Mouse (Mus musculus) embryonic stem cell, embryonic (primary cell): ENCODE results near the gene Akr1d1.

Experiments used
- CTCF ChIA-PET, 4 experiments: fragments of 300-600 bp in 2 of 4; fragments of 350-600 bp in 2 of 4; sonication (Branson Sonifier 250); formaldehyde crosslinking; loops; one replicate each; lab custom pipeline; 2022; ENCODE audit warnings: inconsistent platforms in 2 of 4; lab: Charles Lee
- POLR2A ChIA-PET, 4 experiments: fragments of 300-600 bp in 2 of 4; fragments of 350-600 bp in 2 of 4; sonication (Branson Sonifier 250); formaldehyde crosslinking; loops; one replicate each; lab custom pipeline; 2022; ENCODE audit warnings: antibody characterized with exemption in 4 of 4, inconsistent platforms in 1 of 4; lab: Charles Lee

Gene Akr1d1

DNA sequence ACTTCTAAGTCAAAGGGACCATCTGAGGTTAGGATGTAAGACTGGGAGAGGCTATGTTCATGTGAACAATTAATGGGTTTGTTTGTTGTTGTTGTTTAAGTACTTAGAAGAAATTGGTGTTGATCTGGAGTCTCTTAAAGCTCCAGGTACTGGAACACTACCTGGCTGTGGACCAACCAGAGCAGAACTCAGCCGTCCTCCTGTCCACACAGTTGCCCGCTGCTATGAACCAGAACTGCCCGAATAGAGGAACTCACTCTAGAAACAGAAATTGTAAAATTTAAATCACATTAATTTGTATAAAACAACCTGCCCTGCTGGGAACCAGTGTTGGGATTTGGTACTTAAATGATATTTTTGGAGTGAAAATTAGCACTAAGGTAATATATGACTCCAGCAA is 12.2 kb downstream of the Akr1d1 start:
- POLR2A ChIA-PET: interaction anchor here in 1 of 4 experiments (0.7 kb wide), 1 partner anchor 392 kb away, joined by 3 read pairs; no protein-coding TSS in a partner anchor
- CTCF ChIA-PET: no interaction called here

DNA sequence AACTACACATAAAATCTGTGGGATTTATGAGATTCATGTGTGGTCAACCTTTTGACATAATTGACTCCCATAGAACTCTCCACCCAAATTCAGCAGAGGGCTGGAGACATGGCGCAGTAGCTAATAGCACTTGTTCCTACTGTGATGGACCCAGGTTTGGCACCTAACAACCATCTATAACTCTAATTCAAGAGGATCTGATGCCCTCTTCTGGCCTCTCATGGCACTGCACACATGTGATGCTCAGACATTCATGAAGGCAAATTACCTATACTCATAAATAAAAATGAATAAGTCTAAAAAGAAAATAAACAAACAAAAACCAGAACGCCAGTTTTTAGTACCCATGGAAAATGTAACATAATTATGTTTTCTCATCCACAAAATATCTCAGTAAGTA is 22.8 kb downstream of the Akr1d1 start:
- ChIA-PET CTCF (interaction anchor here in 2 of 4 experiments (0.7 to 1.5 kb wide), 4 partner anchors 11 to 1675 kb away, joined by 3 to 4 read pairs (median 3); no protein-coding TSS in a partner anchor), POLR2A (interaction anchor here in 2 of 4 experiments (0.6 to 0.7 kb wide), 3 partner anchors 15 to 270 kb away, joined by 3 to 4 read pairs (median 3); no protein-coding TSS in a partner anchor)

DNA sequence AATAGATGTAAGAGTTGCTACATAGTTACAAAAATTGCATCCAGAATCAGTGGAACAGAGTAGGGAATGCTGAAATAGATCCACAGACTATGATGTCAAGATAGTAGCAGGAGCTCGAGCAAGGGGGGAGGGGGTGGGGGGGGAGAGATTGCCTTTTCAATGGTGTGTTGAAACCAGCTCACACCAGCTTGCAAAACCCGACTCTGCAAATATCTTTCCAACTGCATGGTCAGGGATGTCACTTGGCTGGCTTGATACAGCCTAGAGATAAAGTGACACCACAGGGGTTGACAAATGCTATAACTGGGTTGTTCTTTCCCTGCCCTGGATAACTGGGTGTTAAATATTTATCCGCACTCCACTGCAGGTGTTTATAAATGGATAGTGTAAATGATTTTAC is 24.0 kb downstream of the Akr1d1 start:
- ChIA-PET POLR2A (no interaction called here), CTCF (interaction anchor here in 1 of 4 experiments (0.6 kb wide), 1 partner anchor 127 kb away, joined by 3 read pairs; no protein-coding TSS in a partner anchor)

DNA sequence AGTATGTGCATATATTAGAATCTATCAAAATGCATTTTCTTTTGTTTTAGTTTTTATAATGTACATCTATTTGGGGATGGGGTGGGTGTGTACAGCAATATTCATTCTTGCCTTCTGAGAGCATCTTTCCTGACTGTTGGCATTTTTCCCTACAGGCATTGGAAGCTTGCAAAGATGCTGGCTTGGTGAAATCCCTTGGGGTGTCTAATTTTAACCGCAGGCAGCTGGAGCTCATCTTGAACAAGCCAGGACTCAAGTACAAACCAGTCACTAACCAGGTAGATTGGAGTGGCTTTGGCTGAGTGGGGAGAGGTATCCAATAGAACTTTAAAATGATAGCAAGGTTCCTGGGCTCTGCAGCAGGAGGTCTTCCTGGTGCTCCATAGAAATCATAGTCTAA is 24.4 kb downstream of the Akr1d1 start:
- CTCF ChIA-PET: no interaction called here
- POLR2A ChIA-PET: interaction anchor here in 1 of 4 experiments (1.7 kb wide), 1 partner anchor 18 kb away, joined by 4 read pairs; no protein-coding TSS in a partner anchor

DNA sequence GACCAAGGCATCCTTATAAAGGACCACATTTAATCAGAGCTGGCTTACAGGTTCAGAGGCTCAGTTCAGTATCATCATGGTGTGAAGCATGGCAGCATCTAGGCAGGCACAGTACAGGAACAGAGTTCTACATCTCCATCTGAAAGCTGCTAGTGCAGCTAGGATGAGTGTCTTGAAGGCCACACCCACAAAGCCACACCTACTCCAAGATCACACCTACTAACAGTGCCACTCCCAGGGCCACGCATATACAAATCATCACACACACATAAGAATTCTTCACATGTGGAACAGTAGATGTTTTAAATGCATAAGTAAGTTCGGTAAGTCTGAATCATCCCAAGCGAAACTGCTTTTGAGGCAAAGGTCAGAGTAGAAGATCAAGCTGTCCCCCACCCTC is 33.9 kb downstream of the Akr1d1 start:
- CTCF ChIA-PET: interaction anchor here in 3 of 4 experiments (0.5 to 1.3 kb wide), 7 partner anchors 11 to 206 kb away, joined by 3 to 4 read pairs (median 3); no protein-coding TSS in a partner anchor
- POLR2A ChIA-PET: interaction anchor here in 3 of 4 experiments (0.5 to 1.1 kb wide), 4 partner anchors 101 to 292 kb away, joined by 3 to 6 read pairs (median 6); no protein-coding TSS in a partner anchor

DNA sequence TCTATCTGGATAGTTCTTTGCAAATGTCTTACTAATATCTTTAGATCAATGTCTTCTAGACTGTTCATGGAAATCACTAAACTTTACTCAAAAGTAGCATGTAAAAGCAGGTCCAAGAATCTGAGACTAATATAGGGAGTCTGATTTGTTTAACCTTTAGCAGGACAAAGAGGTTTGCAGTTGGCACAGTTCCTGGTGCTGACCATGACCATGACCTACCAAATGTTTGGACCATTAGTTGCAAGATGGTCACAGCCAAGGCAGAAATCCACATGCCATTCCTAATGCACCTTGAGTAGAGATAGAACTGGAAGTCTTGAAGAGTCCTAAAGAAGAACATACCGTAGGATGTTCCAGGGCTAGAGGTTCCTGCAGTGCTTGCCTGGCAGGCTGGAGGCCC is 37.4 kb downstream of the Akr1d1 start:
- POLR2A ChIA-PET: no interaction called here
- CTCF ChIA-PET: interaction anchor here in 1 of 4 experiments (1.3 kb wide), 1 partner anchor 25 kb away, joined by 4 read pairs; no protein-coding TSS in a partner anchor

DNA sequence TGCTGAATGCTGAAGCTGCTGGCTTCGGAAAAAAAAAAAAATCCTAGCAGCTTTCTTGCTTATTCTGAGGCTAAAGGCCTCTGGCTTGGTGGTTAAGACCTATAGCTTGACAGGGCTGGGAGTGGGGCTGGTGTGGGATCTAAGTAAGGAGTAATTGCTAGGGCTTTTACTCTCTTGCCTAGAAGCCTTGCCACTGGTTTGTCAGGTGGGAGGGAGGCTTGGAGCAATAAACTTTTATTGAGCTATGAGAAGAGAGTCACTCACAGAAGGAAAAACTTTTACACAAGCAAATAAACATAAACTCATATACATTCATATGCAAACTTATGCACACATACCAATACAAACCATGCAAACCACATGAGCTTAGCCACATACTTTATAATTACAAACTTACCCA is 42.0 kb downstream of the Akr1d1 start:
- ChIA-PET CTCF (no interaction called here), POLR2A (interaction anchor here in 1 of 4 experiments (0.5 to 0.6 kb wide), 2 partner anchors 107 to 298 kb away, joined by 3 to 4 read pairs; no protein-coding TSS in a partner anchor)

DNA sequence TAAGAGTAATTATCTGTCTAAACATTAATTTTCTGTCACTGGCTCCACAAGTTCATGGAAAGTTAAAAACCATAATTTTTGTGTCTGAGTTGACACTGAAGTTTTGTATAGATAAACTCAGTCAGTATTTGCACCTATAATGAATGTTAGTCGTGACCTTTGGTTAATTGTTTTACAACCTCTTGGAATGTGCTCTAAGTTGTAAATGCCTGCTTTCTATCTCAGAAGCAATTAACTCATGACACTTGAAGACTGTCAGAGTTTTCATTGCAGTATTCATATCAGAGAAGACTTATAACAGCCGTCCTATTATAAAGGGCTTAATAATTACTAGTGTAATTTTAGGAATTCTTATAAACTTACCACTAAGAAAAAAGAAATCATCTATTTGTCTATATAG is 43.0 kb downstream of the Akr1d1 start:
- POLR2A ChIA-PET: no interaction called here

DNA sequence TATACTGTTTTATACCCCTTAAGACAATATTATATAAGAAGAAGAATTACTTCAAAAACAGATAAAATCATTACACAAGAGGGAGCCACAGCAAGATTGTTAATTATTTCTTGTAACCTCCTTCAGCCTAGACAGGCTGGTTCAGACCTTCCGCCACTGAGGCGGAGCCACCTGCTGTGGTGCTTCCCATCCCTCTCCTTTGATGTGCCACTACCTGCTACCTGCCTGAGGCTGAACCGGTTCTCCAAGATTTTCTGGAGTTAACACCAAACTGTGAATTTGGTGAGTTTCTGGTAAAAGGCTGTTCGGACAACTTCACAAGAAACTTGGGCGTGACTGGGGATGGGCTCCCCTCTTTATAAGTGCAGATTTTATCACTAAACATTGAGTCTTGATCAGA is 50.5 kb downstream of the Akr1d1 start:
- CTCF ChIA-PET: interaction anchor here in 1 of 4 experiments (0.9 kb wide), 1 partner anchor 13 kb away, joined by 3 read pairs; no protein-coding TSS in a partner anchor
- POLR2A ChIA-PET: no interaction called here

More for the DNA sequence above, 43.0 kb downstream of the Akr1d1 start:
- CTCF ChIA-PET: no interaction called here

DNA sequence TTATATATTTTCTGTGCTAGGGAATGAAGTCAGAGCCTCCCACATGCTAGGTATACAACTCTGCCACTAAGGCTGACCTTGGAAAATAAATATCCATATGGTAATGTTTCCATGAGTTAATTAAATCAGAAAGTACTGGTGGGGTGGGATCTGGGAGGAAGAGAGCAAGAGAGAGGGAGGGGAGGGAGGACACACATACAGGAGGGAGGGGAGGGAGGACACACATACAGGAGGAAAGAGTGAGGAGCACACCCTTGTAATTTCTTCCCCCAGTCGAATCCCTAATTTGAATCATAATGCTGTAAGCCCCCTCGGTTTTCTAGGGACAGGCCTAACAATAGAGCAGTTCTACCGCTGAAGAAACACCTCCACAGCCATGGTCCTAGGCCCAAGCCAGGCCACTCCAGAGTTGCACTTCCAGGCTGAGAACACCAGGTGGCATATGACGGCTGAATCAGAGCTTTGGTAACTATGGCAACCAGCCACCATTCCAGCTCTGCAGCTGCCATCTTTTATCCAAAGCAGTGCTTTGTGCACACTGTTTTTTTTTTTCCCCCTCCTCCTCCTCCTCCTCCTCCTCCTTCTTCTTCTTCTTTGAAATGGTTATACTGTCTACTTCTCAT is 59.5 kb downstream of the Akr1d1 start:
- ChIA-PET CTCF (interaction anchor here in 3 of 4 experiments (0.5 to 1.3 kb wide), 14 partner anchors 13 to 477 kb away, joined by 3 to 8 read pairs (median 4); no protein-coding TSS in a partner anchor), POLR2A (interaction anchor here in 1 of 4 experiments (1.0 to 1.6 kb wide), 2 partner anchors 159 to 282 kb away, joined by 3 to 5 read pairs; no protein-coding TSS in a partner anchor)

DNA sequence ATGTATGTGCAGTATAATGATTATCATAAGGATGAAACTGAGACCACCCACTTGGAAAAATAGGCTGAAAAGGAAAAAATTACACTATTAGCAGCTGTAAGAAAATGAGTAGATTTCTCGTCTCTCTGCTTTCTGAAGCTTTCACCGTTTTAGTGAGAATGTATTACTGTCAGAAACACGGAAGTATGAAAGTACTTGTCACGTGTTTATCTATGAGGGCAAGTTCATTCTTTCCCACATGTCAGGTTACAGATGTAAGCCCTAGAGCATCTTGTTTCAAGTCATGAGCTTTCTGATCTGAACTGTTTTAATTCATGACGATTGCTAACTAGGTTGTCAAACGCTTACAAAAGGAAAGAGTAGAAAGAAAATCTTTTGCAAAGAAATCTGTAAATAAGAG is 60.8 kb downstream of the Akr1d1 start:
- POLR2A ChIA-PET: interaction anchor here in 2 of 4 experiments (1.4 to 1.6 kb wide), 2 partner anchors 28 to 158 kb away, joined by 3 to 5 read pairs; no protein-coding TSS in a partner anchor
- CTCF ChIA-PET: interaction anchor here in 1 of 4 experiments (0.9 kb wide), 1 partner anchor 464 kb away, joined by 3 read pairs; no protein-coding TSS in a partner anchor

DNA sequence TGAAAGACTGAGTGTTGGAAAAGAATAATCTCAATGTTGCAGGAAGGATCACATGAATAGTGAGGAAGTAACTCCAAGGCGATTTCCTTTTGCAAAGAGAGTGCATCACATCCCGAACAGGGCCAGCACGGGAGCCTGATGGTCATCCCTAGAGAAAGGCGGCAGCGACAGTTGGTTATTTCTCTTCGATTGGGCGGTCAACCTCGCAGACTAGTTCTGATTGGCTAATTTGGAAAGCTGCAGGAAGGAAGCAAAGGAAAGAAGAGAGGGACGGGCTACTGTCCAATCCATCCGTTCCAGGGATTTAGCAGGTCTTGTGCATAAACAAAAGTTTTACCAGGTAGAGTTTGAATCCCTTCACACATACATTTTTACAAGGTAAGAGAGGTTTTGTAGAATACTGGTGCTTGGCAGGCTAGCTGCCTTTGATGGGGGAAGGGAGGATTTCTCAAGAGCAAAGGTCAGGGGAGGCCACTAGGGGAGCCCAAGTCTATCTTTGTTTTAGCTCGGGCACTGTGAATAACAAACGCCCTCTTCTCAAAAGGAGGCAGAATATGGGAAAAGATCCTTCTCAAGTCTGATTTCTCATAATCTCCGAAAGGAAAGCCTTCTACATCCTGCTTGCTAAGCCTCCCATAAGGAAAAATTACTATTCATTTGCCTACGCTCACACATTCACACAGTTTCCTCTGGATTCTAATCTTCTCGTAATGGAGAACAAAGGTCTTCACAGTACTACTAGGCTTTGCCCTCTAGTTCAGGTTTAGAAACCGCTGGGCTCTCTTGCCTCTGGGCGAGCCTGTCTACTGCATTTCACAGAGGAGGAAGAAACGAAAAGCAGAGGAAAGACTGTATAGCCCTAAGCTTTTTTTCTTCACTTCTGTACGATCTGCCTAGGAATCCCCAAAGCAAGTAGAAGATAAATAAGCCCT is 62.4 kb downstream of the Akr1d1 start:
- ChIA-PET POLR2A (interaction anchor here (0.5 to 1.8 kb wide), 11 partner anchors 12 to 463 kb away, joined by 3 to 11 read pairs (median 3); partner anchors contain the start of gene Creb3l2 (in 1 of the 4)), CTCF (interaction anchor here in 3 of 4 experiments (0.5 to 1.6 kb wide), 22 partner anchors 11 to 1710 kb away, joined by 3 to 12 read pairs (median 3); no protein-coding TSS in a partner anchor)

DNA sequence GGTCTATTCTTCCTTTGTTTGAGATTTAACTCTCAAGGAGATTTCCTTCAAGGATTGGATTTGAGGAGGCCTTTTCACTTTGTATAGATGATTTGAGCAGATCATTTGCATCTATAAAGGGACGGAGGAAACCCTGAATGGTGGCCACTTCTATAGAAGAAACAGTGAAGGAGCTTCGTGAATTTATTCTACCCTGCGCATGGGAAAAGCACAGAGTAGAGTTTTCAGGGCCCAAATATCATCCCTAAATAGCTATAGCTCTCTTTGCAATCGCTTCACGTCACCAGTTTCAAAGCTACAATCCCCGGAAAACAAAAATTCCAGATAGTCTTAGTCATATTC is 63.0 kb downstream of the Akr1d1 start:
- CTCF ChIA-PET: interaction anchor here in 2 of 4 experiments (0.6 to 1.6 kb wide), 13 partner anchors 11 to 919 kb away, joined by 3 to 7 read pairs (median 3); no protein-coding TSS in a partner anchor
- POLR2A ChIA-PET: interaction anchor here (0.7 to 1.8 kb wide), 8 partner anchors 11 to 462 kb away, joined by 3 to 11 read pairs (median 4); no protein-coding TSS in a partner anchor

DNA sequence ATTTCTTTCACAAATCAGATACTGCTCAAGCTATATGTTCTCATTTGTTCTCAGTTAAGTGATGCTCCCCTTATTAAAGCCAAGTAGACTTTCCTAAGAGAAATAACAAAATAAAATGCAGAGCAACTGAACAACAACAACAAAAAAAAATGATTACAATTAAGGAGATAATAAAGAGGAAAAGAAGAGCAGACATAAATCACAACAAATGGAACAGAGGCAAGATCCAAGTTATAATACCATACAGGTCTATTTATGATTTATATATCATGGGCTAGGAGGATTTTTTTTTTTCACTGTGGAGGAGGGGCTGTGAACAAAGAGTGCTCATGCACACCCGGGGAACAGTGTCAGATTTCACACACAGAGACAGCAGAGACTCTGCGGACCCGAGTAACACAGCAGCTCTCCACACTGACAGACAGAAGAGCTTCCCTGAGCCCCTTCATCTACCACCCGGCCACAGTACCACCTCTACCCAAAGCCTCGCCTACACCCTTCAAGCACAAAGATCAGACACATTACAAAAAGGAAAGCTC is 63.6 kb downstream of the Akr1d1 start:
- CTCF ChIA-PET: interaction anchor here in 2 of 4 experiments (1.0 to 1.6 kb wide), 2 partner anchors 13 to 28 kb away, joined by 3 read pairs; no protein-coding TSS in a partner anchor
- POLR2A ChIA-PET: interaction anchor here in 2 of 4 experiments (0.9 to 1.8 kb wide), 5 partner anchors 10 to 96 kb away, joined by 3 to 11 read pairs (median 3); no protein-coding TSS in a partner anchor

DNA sequence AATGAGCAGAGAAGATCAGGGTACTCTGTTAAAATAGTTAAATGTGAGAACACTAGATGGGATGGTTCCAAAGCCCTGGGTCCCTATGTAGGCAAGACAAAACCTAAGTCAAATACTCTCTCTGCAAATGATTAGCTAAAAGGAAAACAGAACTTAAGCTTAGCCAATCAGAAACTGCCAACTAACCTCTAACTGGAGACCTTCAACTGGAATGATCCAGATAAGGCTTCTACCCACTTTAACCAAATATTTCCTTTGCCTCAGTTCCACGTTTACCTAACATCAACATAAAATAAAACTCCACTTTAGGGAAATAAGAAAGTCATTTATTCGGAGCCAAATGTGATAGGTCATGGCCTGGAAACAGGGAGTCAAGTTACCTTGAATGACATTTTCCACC is 67.1 kb downstream of the Akr1d1 start:
- ChIA-PET CTCF (interaction anchor here in 1 of 4 experiments (0.6 kb wide), 1 partner anchor 151 kb away, joined by 3 read pairs; no protein-coding TSS in a partner anchor), POLR2A (interaction anchor here in 1 of 4 experiments (0.6 kb wide), 1 partner anchor 69 kb away, joined by 7 read pairs; no protein-coding TSS in a partner anchor)

DNA sequence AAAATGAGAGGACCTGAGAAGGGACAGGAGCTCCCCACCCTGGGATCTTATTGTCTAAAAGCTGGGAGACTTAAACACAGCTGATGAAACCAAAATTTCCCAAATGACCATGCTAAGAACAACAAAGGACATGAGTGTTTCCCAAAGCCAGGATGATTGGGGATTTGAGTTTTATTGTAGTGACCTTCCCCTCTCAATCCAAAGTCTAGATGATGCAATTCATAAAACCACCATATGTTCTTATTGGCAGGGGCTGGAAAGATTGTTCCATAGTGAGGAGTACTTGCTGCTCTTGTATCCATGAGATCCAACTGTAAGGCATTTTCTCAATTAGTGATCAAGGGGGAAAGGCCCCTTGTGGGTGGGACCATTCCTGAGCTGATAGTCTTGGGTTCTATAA is 68.1 kb downstream of the Akr1d1 start:
- CTCF ChIA-PET: no interaction called here
- POLR2A ChIA-PET: no interaction called here

DNA sequence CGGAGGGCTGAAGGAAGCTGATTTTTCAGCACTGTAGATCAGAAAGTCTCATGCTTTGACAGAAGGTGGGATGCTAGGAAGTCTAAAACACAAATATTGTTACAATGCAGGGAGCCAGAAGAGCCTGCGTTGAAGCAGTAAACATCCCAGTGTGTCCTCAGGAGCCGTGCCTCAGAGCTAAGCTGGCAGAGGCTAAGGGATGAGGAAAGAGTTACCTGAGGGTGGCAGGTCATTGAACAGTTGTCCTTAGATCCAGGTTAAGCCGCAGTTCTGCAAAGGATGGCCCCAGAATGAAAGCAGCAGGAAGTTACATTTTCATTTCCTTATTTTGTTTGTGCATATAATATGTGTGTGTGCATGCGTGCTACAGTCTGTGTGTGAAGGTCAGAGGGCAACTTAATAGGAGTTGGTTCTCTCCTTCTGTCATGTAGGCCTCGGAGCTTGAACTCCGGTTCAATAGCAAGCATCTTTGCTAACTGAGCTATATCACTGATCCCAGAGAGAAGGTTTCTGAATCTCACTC is 71.1 kb downstream of the Akr1d1 start:
- CTCF ChIA-PET: interaction anchor here in 3 of 4 experiments (0.6 to 0.7 kb wide), 4 partner anchors 84 to 1117 kb away, joined by 3 to 14 read pairs (median 4); no protein-coding TSS in a partner anchor
- POLR2A ChIA-PET: interaction anchor here in 1 of 4 experiments (0.7 to 1.2 kb wide), 3 partner anchors 11 to 269 kb away, joined by 3 to 4 read pairs (median 3); no protein-coding TSS in a partner anchor
